ENCODE assay signal across 14 mouse cellular contexts in genomic region chr12:8337286-8338060, GRCm38 (mm10). TPM values are rescaled to one million over a fixed set of nuclear protein-coding genes. Genes with fewer than 3 reads are reported as not detected.
DNase-seq lines count a peak whose midpoint lies in the region; ATAC-seq and TF ChIP-seq lines count a peak whose summit lies in the region.
"Had no signal": no experiment of that assay in that cellular context is flagged by ENCODE, and none has a peak within 500 bp of the region (broad histone marks: within the 10 kb centered on the region; RNA-seq: fewer than 3 reads in every experiment).

No protein-coding gene starts in this region.

- 66% methylated on average over 12 of the region's 12 CpGs for WGBS in heart, embryonic 10.5 days
- WGBS in lung, adult 2 months: 52% methylated on average over 12 of the region's 12 CpGs
- 64% methylated on average over 12 of the region's 12 CpGs for WGBS in hindbrain, postnatal 0 days

- peak overlapping the region; percentile 36; the same call in 1 of the 2 replicates for H3K27ac ChIP-seq in heart, embryonic 10.5 days
- H3K27ac ChIP-seq in hindbrain, postnatal 0 days: no peak overlapping the region
- H3K27ac ChIP-seq: liver, embryonic 14.5 days had no signal

- no peak overlapping the region for H3K9ac ChIP-seq in hindbrain, postnatal 0 days (replicated peaks; ENCODE audit: low read length)
- H3K9ac ChIP-seq: liver, embryonic 14.5 days had no signal

- peaks cover 48% of the 10 kb centered on the region for H3K4me1 ChIP-seq in heart, embryonic 10.5 days
- peaks cover 6% of the 10 kb centered on the region for H3K4me1 ChIP-seq in lung, adult 2 months (ENCODE audit: control insufficient read depth, insufficient read depth, low read length)
- H3K4me1 ChIP-seq in hindbrain, postnatal 0 days (ENCODE audit: insufficient read depth, low read length): no peaks in the 10 kb centered on the region

- ATAC-seq in hindbrain, postnatal 0 days: peak; percentile 43; the same call in 1 of the 2 replicates
- no peak for ATAC-seq in inflammation-experienced regulatory T-cells, adult 6 months
- ATAC-seq: activated CD4-positive, CD25-positive, alpha-beta regulatory T cell, adult 4 months had no signal

- peak; percentile 16; the same call in 1 of the 2 replicates for TF ChIP-seq CTCF in lung, adult 2 months (IDR thresholded peaks at IDR 0.05; ENCODE audit: insufficient read depth, low read length)
- peak; percentile 51 for TF ChIP-seq CTCF in hindbrain, postnatal 0 days (IDR thresholded peaks at IDR 0.05; ENCODE audit: low read depth)

- H3K4me3 ChIP-seq in heart, embryonic 10.5 days: no peak overlapping the region
- no peak overlapping the region for H3K4me3 ChIP-seq in lung, adult 2 months (replicated peaks; ENCODE audit: extremely low read depth, low read depth, low read length)
- no peak overlapping the region for H3K4me3 ChIP-seq in hindbrain, postnatal 0 days (ENCODE audit: low read length)
- H3K4me3 ChIP-seq: erythroblast, embryonic 14.5 days; megakaryocyte, embryonic 14.5 days had no signal

- H3K27me3 ChIP-seq in heart, embryonic 10.5 days (ENCODE audit: insufficient read depth, poor library complexity, severe bottlenecking): no peaks in the 10 kb centered on the region
- H3K27me3 ChIP-seq in hindbrain, postnatal 0 days (ENCODE audit: insufficient read depth, low read length): no peaks in the 10 kb centered on the region
- H3K27me3 ChIP-seq: megakaryocyte, embryonic 14.5 days had no signal

- no peak for TF ChIP-seq POLR2A in lung, adult 2 months (IDR thresholded peaks at IDR 0.05; ENCODE audit: borderline replicate concordance, extremely low read depth, low read depth, low read length)

- no peaks in the 10 kb centered on the region for H3K9me3 ChIP-seq in heart, embryonic 10.5 days
- no peaks in the 10 kb centered on the region for H3K9me3 ChIP-seq in hindbrain, postnatal 0 days (ENCODE audit: low read length)
- H3K9me3 ChIP-seq: megakaryocyte, embryonic 14.5 days had no signal

- no peak for DNase-seq in heart, embryonic 10.5 days (ENCODE audit: low spot score)
- no peak for DNase-seq in heart, adult 8-10 months (ENCODE audit: low spot score)
- DNase-seq in lung, adult 2 months: no peak
- no peak for DNase-seq in lung, postnatal 25 days (ENCODE audit: low spot score)
- peak; percentile 53 to 66 for DNase-seq in adrenal gland, postnatal 36 days
- peak; percentile 42 for DNase-seq in hindbrain, postnatal 0 days (ENCODE audit: low spot score)
- DNase-seq: gastrocnemius, postnatal 14 days; kidney, postnatal 4 days; spleen, adult 18-20 months had no signal

- H3K36me3 ChIP-seq in heart, embryonic 10.5 days: peaks cover 32% of the 10 kb centered on the region
- peaks cover 7% of the 10 kb centered on the region; the same call in 1 of the 2 replicates for H3K36me3 ChIP-seq in hindbrain, postnatal 0 days (ENCODE audit: insufficient read depth, low read length)

- no peak overlapping the region for H3K4me2 ChIP-seq in hindbrain, postnatal 0 days (ENCODE audit: low read depth, low read length)

RNA-seq across cellular contexts. Expression of gene Hs1bp3, which starts 24.2 kb away (rescaled TPM):
- 15.2 and 19.8 TPM in 2 replicates for polyA plus RNA-seq in heart, embryonic 10.5 days (2016; fragmentation: Nextera tagmentation; extraction: Ambion mirVana)
- 10 to 100 TPM; 13.9 to 20.3 (median 17.1) TPM for total RNA-seq in heart, adult 8-10 months (2022)
- 21.7 and 25.8 TPM in 2 replicates for polyA plus RNA-seq in lung, adult 2 months (2012; rRNA removed)
- total RNA-seq in adrenal gland, postnatal 36 days (2021): 10 to 100 TPM; 12.2 to 18.8 TPM
- total RNA-seq in hindbrain, postnatal 0 days (2014; rRNA removed): 3.8 and 6.3 TPM in 2 replicates
- polyA plus RNA-seq in hindbrain, postnatal 0 days (2015; fragmentation: Nextera tagmentation; extraction: Ambion mirVana): 5.5 and 6.5 TPM in 2 replicates
- 1 to 10 TPM; 2.7 to 5.2 (median 5.1) TPM for polyA plus RNA-seq in inflammation-experienced regulatory T-cells, adult 6 months (2017; shearing (Covaris generic))

RNA-seq across cellular contexts. Expression of gene Gdf7, which starts 35.7 kb away (rescaled TPM):
- 0.10 and 0.13 TPM in 2 replicates for polyA plus RNA-seq in heart, embryonic 10.5 days (2016; fragmentation: Nextera tagmentation; extraction: Ambion mirVana)
- under 1 TPM; 0.37 to 0.78 (median 0.38) TPM for total RNA-seq in heart, adult 8-10 months (2022)
- polyA plus RNA-seq in lung, adult 2 months (2012; rRNA removed): 0.24 and 0.25 TPM in 2 replicates
- not detected for total RNA-seq in adrenal gland, postnatal 36 days (2021)
- 0.83 and 3.6 TPM in 2 replicates for total RNA-seq in hindbrain, postnatal 0 days (2014; rRNA removed)
- 0.36 and 0.54 TPM in 2 replicates for polyA plus RNA-seq in hindbrain, postnatal 0 days (2015; fragmentation: Nextera tagmentation; extraction: Ambion mirVana)
- not detected for polyA plus RNA-seq in inflammation-experienced regulatory T-cells, adult 6 months (2017; shearing (Covaris generic))
- total RNA-seq: gastrocnemius, postnatal 14 days had no signal
- polyA plus RNA-seq: activated CD4-positive, CD25-positive, alpha-beta regulatory T cell, adult 4 months; erythroblast, embryonic 14.5 days; liver, embryonic 14.5 days had no signal

Comparison
In these comparisons a context has a peak if more than half of its experiments do, and no peak if none do; other contexts are left out.
1. DNase-seq: peak in adrenal gland, postnatal 36 days (2 of 2) and hindbrain, postnatal 0 days (single experiment); none in heart, embryonic 10.5 days (single experiment), heart, adult 8-10 months (single experiment), lung, adult 2 months (single experiment) and lung, postnatal 25 days (single experiment).